Mouse (Mus musculus): Measurements from ENCODE around the gene Stx17. TPM values are rescaled to one million over a fixed set of nuclear protein-coding genes. Genes with fewer than 3 reads are reported as not detected.

Stx17 gene
- polyA plus RNA-seq, 1 experiment = 6.4 TPM

GRCm38 (mm10) chr4:48086609-48087008 lies 38.1 kb upstream of the Stx17 start:
- no peak overlapping the region for H3K4me3 ChIP-seq (ENCODE audit: insufficient read depth, poor library complexity, severe bottlenecking)
- H3K79me2 ChIP-seq (ENCODE audit: control insufficient read depth, insufficient read depth) = no peaks in the 10 kb centered on the region
- no peak overlapping the region for H3ac ChIP-seq (ENCODE audit: control insufficient read depth, insufficient read length, low read depth)
- H3K79me3 ChIP-seq (ENCODE audit: low read depth) = no peaks in the 10 kb centered on the region
- H3K36me3 ChIP-seq (ENCODE audit: control insufficient read depth, insufficient read depth) = no peaks in the 10 kb centered on the region
- TF ChIP-seq MYOG (IDR thresholded peaks at IDR 0.05; ENCODE audit: control insufficient read depth, extremely low read depth, insufficient read length) (no peak), CEBPB (IDR thresholded peaks at IDR 0.05; ENCODE audit: low read depth) (no peak), MAX (IDR thresholded peaks at IDR 0.05) (no peak), CTCF (IDR thresholded peaks at IDR 0.05; ENCODE audit: control insufficient read depth, insufficient read depth, insufficient read length) (no peak), USF1 (IDR thresholded peaks at IDR 0.05; ENCODE audit: low read depth) (no peak), MYOD1 (IDR thresholded peaks at IDR 0.05; ENCODE audit: control insufficient read depth, insufficient read length, low read depth) (no peak), FOSL1 (IDR thresholded peaks at IDR 0.05; ENCODE audit: insufficient read depth, low read length, poor library complexity, severe bottlenecking) (no peak)
- peaks cover 6% of the 10 kb centered on the region for H3K27me3 ChIP-seq (ENCODE audit: control insufficient read depth, insufficient read depth, insufficient read length)

DNA sequence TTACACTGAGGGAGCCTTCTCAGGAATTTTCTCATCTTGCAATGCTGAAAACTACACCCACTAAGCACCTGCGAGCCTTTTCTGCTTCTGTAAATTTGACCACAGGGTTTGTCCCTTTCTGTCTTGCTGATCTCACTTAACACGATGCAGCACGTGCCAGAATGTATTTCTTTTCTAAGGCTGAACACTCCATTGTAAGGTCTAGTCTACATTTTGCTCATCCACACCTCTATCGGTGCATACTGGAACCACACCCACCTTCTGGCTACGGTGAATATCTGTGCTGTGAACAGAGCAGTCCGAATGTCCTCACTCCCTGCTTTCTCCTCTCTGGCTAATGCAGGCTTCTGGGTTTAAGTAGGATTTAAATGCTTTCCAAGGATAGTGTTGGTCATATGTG lies 37.2 kb upstream of the Stx17 start:
- Histone ChIP-seq H3K79me3 (ENCODE audit: low read depth) (no peaks in the 10 kb centered on the region), H3K36me3 (ENCODE audit: control insufficient read depth, insufficient read depth) (no peaks in the 10 kb centered on the region), H3K4me3 (ENCODE audit: insufficient read depth, poor library complexity, severe bottlenecking) (no peak overlapping the region), H3K79me2 (ENCODE audit: control insufficient read depth, insufficient read depth) (no peaks in the 10 kb centered on the region), H3ac (ENCODE audit: control insufficient read depth, insufficient read length, low read depth) (no peak overlapping the region), H3K27me3 (ENCODE audit: control insufficient read depth, insufficient read depth, insufficient read length) (peaks cover 6% of the 10 kb centered on the region)
- no peak for TF ChIP-seq MAX (IDR thresholded peaks at IDR 0.05)
- TF ChIP-seq MYOG (IDR thresholded peaks at IDR 0.05; ENCODE audit: control insufficient read depth, extremely low read depth, insufficient read length) = no peak
- no peak for TF ChIP-seq CEBPB (IDR thresholded peaks at IDR 0.05; ENCODE audit: low read depth)
- TF ChIP-seq MYOD1 (IDR thresholded peaks at IDR 0.05; ENCODE audit: control insufficient read depth, insufficient read length, low read depth) = no peak
- TF ChIP-seq USF1 (IDR thresholded peaks at IDR 0.05; ENCODE audit: low read depth) = no peak
- no peak for TF ChIP-seq FOSL1 (IDR thresholded peaks at IDR 0.05; ENCODE audit: insufficient read depth, low read length, poor library complexity, severe bottlenecking)
- TF ChIP-seq CTCF (IDR thresholded peaks at IDR 0.05; ENCODE audit: control insufficient read depth, insufficient read depth, insufficient read length) = no peak

- TF ChIP-seq FOSL1 (IDR thresholded peaks at IDR 0.05; ENCODE audit: insufficient read depth, low read length, poor library complexity, severe bottlenecking) (no peak), MAX (IDR thresholded peaks at IDR 0.05) (no peak), CTCF (IDR thresholded peaks at IDR 0.05; ENCODE audit: control insufficient read depth, insufficient read depth, insufficient read length) (no peak), MYOG (IDR thresholded peaks at IDR 0.05; ENCODE audit: control insufficient read depth, extremely low read depth, insufficient read length) (no peak), CEBPB (IDR thresholded peaks at IDR 0.05; ENCODE audit: low read depth) (no peak), MYOD1 (IDR thresholded peaks at IDR 0.05; ENCODE audit: control insufficient read depth, insufficient read length, low read depth) (no peak), USF1 (IDR thresholded peaks at IDR 0.05; ENCODE audit: low read depth) (no peak)
- Histone ChIP-seq H3K79me2 (ENCODE audit: control insufficient read depth, insufficient read depth) (no peaks in the 10 kb centered on the region), H3K36me3 (ENCODE audit: control insufficient read depth, insufficient read depth) (no peaks in the 10 kb centered on the region), H3K4me3 (ENCODE audit: insufficient read depth, poor library complexity, severe bottlenecking) (no peak overlapping the region), H3K27me3 (ENCODE audit: control insufficient read depth, insufficient read depth, insufficient read length) (no peaks in the 10 kb centered on the region), H3K79me3 (ENCODE audit: low read depth) (no peaks in the 10 kb centered on the region), H3ac (ENCODE audit: control insufficient read depth, insufficient read length, low read depth) (no peak overlapping the region)
These were observed 31.5 kb upstream of the Stx17 start for GRCm38 (mm10) chr4:48093221-48093620.

GRCm38 (mm10) chr4:48100217-48100616 lies 24.5 kb upstream of the Stx17 start:
- no peak overlapping the region for H3ac ChIP-seq (ENCODE audit: control insufficient read depth, insufficient read length, low read depth)
- no peaks in the 10 kb centered on the region for H3K36me3 ChIP-seq (ENCODE audit: control insufficient read depth, insufficient read depth)
- H3K79me3 ChIP-seq (ENCODE audit: low read depth) = no peaks in the 10 kb centered on the region
- H3K4me3 ChIP-seq (ENCODE audit: insufficient read depth, poor library complexity, severe bottlenecking) = no peak overlapping the region
- H3K27me3 ChIP-seq (ENCODE audit: control insufficient read depth, insufficient read depth, insufficient read length) = no peaks in the 10 kb centered on the region
- no peak for TF ChIP-seq USF1 (IDR thresholded peaks at IDR 0.05; ENCODE audit: low read depth)
- TF ChIP-seq MAX (IDR thresholded peaks at IDR 0.05) = no peak
- TF ChIP-seq FOSL1 (IDR thresholded peaks at IDR 0.05; ENCODE audit: insufficient read depth, low read length, poor library complexity, severe bottlenecking) = no peak
- TF ChIP-seq MYOG (IDR thresholded peaks at IDR 0.05; ENCODE audit: control insufficient read depth, extremely low read depth, insufficient read length) = no peak
- no peak for TF ChIP-seq CEBPB (IDR thresholded peaks at IDR 0.05; ENCODE audit: low read depth)
- no peak for TF ChIP-seq MYOD1 (IDR thresholded peaks at IDR 0.05; ENCODE audit: control insufficient read depth, insufficient read length, low read depth)
- no peak for TF ChIP-seq CTCF (IDR thresholded peaks at IDR 0.05; ENCODE audit: control insufficient read depth, insufficient read depth, insufficient read length)
- H3K79me2 ChIP-seq (ENCODE audit: control insufficient read depth, insufficient read depth) = no peaks in the 10 kb centered on the region

DNA sequence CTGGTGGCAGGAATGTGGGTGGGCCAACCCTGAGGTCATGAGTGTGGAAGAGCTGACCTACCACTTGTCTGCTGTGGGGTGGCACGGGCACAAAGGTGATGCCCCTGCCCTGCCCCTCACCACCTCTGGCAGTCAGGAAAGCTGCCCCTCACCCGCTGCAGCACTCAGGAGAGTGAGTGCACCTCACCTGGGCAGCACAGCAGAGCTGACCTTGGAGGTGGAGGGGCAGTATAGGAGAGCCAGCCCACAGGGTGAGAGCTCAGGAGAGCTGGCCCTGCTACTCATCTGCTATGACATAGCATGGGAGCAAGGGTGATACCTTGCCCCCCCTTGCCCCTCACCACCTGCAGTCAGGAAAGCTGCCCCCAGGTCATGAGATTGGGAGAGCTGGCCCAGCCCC lies 22.7 kb upstream of the Stx17 start:
- Histone ChIP-seq H3K79me3 (ENCODE audit: low read depth) (no peaks in the 10 kb centered on the region), H3K36me3 (ENCODE audit: control insufficient read depth, insufficient read depth) (no peaks in the 10 kb centered on the region), H3K4me3 (ENCODE audit: insufficient read depth, poor library complexity, severe bottlenecking) (no peak overlapping the region), H3K79me2 (ENCODE audit: control insufficient read depth, insufficient read depth) (no peaks in the 10 kb centered on the region), H3K27me3 (ENCODE audit: control insufficient read depth, insufficient read depth, insufficient read length) (no peaks in the 10 kb centered on the region), H3ac (ENCODE audit: control insufficient read depth, insufficient read length, low read depth) (no peak overlapping the region)
- no peak for TF ChIP-seq MYOG (IDR thresholded peaks at IDR 0.05; ENCODE audit: control insufficient read depth, extremely low read depth, insufficient read length)
- no peak for TF ChIP-seq MYOD1 (IDR thresholded peaks at IDR 0.05; ENCODE audit: control insufficient read depth, insufficient read length, low read depth)
- TF ChIP-seq MAX (IDR thresholded peaks at IDR 0.05) = no peak
- no peak for TF ChIP-seq CTCF (IDR thresholded peaks at IDR 0.05; ENCODE audit: control insufficient read depth, insufficient read depth, insufficient read length)
- TF ChIP-seq FOSL1 (IDR thresholded peaks at IDR 0.05; ENCODE audit: insufficient read depth, low read length, poor library complexity, severe bottlenecking) = no peak
- no peak for TF ChIP-seq CEBPB (IDR thresholded peaks at IDR 0.05; ENCODE audit: low read depth)
- no peak for TF ChIP-seq USF1 (IDR thresholded peaks at IDR 0.05; ENCODE audit: low read depth)

DNA sequence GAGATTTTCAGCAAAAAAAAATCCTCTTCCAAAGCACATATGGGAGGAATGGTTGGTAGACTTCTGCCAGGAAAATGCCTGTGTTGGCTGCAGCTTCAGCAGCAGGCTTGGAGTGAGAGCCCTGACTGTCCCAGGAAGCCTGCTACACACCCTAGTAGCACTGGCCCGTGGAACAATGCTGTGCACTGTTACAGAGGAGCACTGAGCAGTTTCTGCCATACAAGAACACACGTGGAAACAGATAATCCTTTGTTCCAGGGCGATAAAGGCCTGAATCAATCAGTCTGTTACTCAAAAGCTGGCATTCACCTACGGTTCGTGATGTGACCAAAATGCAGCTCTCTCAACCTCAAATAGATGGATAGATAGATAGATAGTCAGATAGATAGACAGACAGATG lies 19.3 kb upstream of the Stx17 start:
- Histone ChIP-seq H3K79me2 (ENCODE audit: control insufficient read depth, insufficient read depth) (no peaks in the 10 kb centered on the region), H3K27me3 (ENCODE audit: control insufficient read depth, insufficient read depth, insufficient read length) (no peaks in the 10 kb centered on the region), H3ac (ENCODE audit: control insufficient read depth, insufficient read length, low read depth) (no peak overlapping the region), H3K36me3 (ENCODE audit: control insufficient read depth, insufficient read depth) (no peaks in the 10 kb centered on the region), H3K79me3 (ENCODE audit: low read depth) (no peaks in the 10 kb centered on the region), H3K4me3 (ENCODE audit: insufficient read depth, poor library complexity, severe bottlenecking) (no peak overlapping the region)
- no peak for TF ChIP-seq USF1 (IDR thresholded peaks at IDR 0.05; ENCODE audit: low read depth)
- no peak for TF ChIP-seq CEBPB (IDR thresholded peaks at IDR 0.05; ENCODE audit: low read depth)
- TF ChIP-seq FOSL1 (IDR thresholded peaks at IDR 0.05; ENCODE audit: insufficient read depth, low read length, poor library complexity, severe bottlenecking) = no peak
- no peak for TF ChIP-seq MAX (IDR thresholded peaks at IDR 0.05)
- no peak for TF ChIP-seq CTCF (IDR thresholded peaks at IDR 0.05; ENCODE audit: control insufficient read depth, insufficient read depth, insufficient read length)
- TF ChIP-seq MYOD1 (IDR thresholded peaks at IDR 0.05; ENCODE audit: control insufficient read depth, insufficient read length, low read depth) = no peak
- TF ChIP-seq MYOG (IDR thresholded peaks at IDR 0.05; ENCODE audit: control insufficient read depth, extremely low read depth, insufficient read length) = no peak
